Mouse (Mus musculus) cerebellum, adult 9-10 months (tissue): ENCODE measurements around the gene Gga1.
A peak's percentile ranks its signal among the peaks of the same experiment; 100 is the strongest.
"Not testable (repeated sequence)": the region's sequence is repeated elsewhere in the genome, so short reads cannot be mapped to it uniquely, and the experiment has no call there.

Source experiments
- DNase-seq: peaks from one replicate; pipeline ENCODE4 v3.0.0; 2022

Gene Gga1

DNA sequence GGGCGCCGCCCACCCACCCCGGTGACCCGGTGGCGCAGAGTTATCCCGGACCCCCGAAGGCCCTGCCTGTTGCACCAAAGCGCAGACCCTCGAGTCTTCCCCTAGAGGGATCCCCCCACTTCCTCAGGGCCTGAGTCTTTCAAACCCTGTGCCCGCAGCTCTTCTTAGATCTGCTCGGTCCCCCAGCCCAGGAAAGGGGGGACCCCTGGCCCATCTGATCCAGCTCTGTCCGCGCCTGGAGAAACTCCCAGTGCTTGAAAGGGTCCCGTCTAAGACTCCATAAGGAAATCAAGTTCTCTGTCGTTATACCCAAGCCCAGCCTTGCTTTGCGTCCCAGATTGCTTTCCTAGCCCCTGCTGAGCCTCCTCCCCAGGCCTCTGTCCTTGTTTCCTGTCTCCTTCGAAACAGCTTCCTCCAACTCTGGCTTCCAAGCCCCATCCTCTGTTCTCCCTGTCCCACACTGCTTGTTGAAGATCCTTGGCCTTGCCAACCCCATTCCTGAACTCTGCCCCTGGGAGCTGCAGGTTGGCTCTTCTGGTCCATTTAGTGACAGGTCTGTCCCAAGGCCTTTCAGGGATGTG, 910 bp downstream of the Gga1 start:
- peak; percentile 63 for DNase-seq

DNA sequence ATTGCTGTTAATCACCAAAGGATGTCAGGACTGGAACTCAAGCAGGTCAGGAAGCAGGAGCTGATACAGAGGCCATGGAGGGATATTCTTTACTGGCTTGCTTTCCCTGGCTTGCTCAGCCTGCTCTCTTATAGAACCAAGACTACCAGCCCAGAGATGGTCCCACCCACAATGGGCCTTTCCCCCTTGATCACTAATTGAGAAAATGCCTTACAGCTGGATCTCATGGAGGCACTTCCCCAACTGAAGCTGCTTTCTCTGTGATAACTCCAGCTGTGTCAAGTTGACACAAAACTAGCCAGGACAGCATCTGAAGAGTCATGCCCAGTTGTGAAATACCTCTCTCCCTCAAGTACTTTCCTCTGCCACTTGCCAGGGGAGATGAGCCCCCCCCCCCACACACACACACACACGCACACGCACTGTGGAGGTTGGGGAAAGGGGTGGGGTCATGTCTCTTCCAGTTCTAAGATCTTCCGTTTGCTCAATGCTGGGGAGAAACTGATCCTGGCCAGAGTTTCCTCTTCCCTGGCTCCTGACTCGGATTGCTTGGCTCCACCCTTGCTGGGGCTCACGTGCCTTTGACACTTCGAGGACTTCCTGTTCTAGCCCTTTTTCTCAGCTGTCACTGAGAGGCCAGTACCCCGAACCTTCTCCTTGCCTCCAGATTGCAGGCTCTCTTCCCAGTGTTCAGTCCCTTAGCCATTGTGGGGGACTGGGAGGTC, 2.0 kb downstream of the Gga1 start:
- DNase-seq: not testable (repeated sequence)

DNA sequence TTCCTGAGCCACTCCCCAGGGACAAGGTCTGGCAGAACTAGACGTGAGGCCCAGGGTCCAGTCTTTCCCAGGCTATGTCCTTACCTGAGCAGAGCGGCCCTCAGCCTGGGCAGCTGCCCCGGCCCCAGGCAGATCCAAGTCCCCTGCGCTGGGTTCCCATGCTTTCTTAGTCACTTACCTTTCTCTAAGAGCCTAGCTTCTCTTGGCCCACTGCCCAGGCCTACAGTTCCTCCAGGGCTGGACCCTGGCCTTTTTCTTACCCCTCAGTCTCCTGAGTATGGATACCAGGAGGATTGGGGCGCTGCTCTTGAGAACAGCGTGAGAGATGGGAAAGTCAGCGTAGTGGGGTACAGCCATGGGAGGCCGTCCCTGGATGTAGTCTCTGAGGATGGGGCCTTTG, 3.4 kb downstream of the Gga1 start:
- DNase-seq: no peak

DNA sequence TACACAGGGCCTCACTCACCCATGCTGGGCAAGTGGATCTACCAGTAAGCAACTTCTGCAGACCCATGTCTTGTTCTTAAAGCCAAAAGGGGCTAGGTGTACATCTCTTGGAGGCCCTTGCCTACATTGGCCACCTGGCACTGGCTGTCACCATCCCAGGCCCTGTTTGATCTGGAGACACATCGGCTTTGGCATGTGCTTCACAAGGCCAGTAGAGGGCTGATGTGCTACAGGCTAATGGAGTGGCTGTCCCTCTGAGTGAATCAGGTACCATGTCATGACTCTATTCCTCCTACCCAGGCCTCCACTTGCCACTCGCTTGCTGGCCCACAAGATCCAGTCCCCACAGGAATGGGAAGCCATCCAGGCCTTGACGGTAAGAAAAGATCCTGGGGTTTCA, 4.8 kb downstream of the Gga1 start:
- DNase-seq: no peak

DNA sequence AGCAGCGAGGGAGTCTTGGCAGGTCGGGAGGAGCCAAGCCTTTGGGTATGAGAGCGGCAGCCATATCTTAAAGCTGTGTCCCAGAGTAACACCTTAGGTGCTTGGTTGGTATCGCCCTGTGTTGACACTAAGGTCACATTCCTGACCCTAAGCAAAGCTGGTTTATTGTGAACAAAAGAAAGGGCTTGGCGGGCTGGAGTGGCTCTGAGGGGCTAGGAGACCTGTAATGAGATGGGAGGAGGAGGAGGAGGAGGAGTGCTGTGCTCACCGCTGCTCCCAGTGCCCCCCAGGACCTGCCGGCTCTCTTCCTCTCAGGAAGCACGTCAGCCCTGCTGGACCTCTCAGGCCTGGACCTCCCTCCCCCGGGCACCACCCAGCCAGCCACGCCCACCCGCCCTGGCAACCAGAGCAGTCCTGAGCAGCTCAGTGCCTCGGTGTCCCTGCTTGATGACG, 12.4 kb downstream of the Gga1 start:
- no peak for DNase-seq

DNA sequence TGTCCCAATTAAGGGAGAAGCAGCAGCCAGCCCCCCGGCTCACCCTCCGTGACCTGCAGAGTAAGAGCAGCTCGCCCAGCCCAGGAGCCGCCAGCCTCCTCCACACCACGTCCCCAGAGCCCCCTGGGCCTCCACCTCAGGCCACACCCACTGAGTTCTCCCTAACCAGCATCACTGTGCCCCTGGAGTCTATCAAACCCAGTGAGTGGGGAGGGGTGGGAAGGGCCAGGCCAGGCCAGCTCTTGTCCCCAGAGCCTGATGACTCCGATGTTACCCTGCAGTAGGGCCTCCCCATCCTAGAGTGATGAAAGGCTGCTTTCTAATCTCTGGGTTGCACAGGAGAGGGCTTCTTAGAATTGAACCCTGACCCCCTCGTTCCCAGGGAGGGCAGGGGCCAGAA, 15.4 kb downstream of the Gga1 start:
- DNase-seq: no peak

DNA sequence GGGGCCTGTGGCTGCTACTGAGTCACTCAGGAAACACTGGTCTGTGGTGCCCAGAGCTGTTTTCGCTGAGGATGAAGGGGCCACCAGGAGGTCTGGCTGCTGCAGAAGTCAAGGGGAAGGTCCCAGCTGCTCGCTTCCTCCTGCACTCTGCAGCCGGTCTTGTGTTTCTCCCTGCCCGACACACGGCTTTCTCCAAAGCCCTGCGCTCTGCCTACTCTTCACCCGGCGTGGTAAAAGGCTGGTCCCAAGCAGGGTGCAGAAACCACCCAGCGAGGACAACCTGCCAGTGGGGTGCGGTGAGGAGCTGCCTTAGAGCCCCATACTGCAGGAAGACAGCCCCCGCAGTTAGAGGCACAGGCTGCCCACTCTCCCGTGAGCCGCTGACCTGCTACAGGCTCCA, 17.7 kb downstream of the Gga1 start:
- DNase-seq: no peak

DNA sequence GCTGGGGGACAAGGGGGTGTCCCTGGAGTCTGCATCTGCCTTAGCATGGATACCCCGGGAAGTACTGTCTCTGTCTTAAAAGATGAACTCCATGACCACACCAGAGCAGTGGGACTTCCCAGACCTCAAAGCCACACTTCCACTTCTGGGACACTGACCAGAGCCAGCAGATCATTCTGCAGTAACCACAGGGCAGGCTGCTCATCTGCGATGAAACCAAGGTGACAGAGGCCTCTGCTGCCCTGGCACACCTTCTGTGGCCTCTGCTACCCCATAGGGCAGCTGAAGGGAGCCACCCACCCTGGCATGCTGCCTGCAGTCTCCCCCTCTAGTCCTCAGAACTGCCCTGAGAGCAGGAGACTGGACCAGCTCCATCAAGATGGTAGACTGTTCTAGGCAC, 18.8 kb downstream of the Gga1 start:
- no peak for DNase-seq

DNA sequence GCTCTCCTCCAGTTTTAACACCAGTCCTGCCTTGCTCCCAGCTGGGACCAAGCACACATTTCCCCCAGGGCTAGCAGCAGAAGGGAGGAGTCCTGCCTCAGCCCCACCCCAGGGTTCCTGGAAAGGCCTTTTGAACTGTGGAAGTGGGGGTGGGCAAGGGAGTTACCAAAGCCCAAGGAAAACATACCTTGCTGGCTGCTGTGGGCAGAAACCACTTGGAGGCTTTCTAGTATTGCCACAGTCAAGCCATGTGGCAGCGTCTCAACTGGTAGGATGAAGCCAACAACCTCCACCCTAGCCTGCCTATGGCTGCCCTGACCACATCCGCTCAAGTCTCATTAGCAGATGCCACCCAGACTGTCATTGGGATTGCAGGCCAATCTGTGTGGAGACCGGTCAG, 19.2 kb downstream of the Gga1 start:
- DNase-seq: no peak

DNA sequence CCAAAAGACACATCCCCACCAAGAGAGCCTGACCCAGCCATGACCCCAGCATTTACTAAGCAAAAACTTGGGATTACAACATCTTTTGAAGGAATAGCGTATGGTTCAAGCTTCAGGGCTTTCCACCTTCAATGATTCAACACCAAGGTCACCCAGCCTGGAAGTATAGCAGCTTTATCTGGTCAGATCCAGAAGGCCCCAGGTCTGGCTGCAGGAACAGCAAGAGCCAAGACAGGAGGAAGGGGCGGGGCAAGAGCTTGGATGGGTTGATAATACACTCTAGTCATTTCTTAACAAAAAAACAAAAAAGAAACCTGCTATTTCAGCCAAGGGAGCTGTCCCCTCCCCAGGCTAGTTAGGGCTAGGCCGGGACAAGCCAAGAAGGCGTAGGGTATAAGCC, 20.5 kb downstream of the Gga1 start:
- no peak for DNase-seq

DNA sequence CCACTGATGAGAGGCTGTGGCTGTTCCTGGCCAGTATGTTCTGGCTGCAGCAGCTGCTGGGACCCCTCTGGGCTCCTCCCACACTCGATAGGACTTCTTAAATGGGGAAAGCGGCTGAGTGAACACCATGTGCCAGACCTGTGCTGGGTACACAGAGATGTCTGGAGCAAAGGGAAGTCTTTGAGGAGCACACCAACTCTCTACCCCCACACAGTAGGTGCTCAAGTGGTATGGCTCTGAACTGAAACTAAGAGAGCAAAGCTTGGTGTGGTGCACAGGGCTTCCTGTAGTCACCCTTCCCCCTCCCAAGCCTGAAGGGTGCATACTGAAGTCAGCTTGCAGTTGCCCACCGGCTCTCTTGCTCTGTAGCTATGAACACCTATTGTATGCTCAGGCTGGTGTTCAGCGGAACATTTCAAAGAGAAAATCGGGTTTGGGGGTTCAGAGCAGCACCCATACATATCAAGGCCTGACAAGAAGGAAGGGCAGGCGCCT, 21.6 kb downstream of the Gga1 start:
- DNase-seq: no peak

DNA sequence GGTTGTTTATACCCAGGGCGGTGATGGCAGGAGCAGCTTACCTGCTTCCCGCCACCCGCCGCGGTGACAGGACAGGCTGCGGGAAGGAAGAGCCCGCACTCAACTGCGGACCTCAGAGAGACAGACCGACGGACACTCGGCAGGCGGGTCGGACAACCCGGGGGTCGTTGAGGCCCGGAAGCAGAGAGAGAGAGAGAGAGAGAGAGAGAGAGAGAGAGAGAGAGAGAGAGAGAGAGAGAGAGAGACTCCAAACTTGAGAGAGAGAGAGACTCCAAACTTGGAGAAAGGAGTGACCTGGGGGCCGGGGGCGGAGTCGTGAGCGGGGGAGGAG, 22.4 kb downstream of the Gga1 start, which contains the start of gene Gm49510:
Gene Gm49510, plus strand, starts transcription at position 259 of the 331 bp plus-strand sequence.
- peak; percentile 23 for DNase-seq

DNA sequence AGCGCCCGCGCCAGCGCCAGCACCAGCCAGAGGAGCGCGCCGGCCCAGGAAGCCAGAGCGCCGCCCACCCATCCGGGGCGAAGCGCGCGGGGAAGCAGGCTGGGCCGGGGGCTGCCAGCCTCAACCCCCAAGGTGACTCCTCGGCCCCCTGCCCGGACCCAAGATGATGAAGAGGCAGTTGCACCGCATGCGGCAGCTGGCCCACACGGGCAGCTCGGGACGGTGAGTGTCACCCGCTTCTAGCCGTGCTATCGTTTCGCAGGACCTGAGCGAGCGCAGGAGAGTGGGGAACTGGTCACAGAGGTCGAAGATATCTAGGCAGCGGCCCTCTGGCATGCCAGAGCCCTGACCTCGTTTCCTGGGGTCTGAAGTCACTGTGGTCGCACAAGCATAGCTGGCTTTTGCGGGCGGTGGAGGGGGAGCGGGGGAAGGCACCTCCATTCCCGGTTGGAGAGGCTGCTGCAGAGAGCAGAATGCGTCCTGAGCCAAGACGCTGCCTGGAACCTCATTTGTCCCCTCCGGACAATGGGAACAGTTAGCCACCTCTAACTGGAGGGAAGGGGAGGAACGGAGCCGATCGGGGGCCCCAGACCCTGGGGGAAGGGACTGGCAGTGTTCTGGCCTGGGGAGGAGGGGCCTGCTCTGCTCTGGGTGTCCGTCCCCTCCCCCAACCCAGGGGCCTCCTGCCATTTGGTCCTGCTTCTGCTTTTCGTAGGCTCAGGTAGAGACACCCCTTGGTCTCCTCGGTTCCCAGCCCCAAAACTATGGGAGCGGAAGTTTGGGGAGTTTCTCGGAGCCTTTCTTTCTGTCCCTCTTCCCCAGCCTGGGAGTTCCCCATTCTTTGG, 23.0 kb downstream of the Gga1 start, which contains the start of gene Sh3bp1:
Gene Sh3bp1, plus strand, starts transcription at position 29 of the 845 bp plus-strand sequence.
- DNase-seq: peak; percentile 50

DNA sequence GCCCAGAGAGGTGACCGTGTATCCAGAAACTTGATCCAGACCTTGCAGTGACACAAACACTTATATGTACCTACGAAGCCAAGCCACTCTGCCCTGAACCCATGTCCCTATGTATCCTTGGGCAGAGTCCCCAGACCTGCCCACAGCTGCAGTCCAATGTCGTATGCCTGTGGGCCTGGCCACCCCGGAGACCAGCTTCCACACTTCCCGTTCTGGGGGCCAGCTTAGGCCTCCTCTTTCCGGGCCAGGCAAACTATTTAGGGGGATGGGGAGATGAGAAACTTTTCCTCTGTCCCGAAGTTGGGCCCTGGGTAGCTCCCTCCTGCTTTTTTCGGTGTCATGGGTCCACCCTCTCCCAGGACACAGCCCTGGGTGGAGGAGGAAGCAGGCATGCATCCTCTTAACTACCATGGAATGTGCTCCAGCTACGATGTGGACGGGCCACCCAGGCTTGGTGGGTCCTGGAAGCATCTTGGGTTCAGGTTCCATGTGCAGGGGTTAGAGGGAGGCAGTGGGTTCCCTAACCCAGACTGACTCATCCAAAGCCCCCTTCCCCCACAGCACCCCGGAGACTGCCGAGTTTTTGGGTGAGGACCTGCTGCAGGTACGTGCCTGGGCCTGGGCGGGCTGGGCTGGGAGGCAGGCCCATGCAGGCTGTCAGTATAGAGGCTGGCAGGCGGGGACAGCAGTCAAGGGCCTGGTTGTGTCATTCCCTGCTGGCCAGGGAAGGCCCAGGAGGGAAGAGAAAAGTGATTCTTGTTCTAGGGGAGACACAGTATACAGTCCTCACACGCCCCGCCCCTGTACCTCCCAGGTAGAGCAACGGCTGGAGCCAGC, 23.8 kb downstream of the Gga1 start:
- DNase-seq: peak; percentile 33

DNA sequence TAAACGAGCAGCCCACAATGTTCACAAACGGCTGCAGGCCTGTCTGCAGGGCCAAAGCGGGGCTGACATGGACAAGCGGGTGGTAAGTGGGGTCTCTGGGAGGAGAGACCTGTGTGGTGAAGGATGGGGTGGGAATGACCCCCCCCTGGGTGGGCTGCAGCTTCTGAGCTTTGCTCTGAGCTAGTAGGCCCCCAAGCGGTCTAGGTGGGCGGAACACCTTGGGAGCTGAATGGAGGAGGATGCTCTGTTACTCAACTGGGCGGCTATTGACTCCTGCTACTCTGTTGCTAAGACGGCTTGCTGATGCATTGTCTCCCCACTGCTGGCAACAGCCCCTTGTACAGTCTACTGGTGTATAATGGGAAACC, 24.4 kb downstream of the Gga1 start:
- peak; percentile 43 for DNase-seq

DNA sequence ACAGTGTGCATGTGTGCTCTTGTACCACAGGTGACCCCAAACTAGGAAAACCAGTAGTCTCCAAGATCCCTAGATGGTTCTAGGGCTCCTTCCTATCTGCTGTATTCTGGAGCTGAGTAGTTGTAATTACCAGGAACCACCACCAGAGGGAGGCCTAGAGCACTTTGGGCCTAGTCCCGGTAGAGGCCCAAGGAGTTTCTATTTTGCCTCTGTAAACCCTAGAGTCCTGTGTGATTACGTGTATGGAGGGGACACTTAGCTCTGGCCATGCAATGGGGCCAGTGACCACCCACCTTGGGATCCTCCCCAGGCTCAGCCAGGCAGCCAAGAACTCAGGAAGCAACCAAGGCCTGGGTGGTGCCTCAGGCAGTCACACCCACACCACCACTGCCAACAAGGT, 26.3 kb downstream of the Gga1 start:
- DNase-seq: peak; percentile 86

DNA sequence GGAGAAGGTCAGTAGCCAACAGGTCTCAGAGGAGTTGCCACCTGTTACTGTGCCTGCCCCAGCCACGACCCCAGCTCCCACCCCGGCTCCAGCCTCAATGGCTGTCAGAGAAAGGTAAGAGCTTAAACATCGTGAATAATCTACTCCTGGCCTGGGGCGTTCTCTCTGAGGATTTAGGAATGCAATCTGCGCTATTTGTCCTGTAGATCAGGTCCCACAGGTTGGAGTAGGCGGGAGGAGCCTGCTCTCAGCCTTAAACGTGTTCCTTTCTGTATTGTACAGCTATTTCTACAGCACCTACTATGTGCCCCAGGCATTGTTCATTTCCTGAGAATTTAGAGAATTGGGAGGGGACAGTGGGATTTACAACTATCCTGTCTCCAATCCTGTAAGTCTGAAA, 31.4 kb downstream of the Gga1 start:
- no peak for DNase-seq

DNA sequence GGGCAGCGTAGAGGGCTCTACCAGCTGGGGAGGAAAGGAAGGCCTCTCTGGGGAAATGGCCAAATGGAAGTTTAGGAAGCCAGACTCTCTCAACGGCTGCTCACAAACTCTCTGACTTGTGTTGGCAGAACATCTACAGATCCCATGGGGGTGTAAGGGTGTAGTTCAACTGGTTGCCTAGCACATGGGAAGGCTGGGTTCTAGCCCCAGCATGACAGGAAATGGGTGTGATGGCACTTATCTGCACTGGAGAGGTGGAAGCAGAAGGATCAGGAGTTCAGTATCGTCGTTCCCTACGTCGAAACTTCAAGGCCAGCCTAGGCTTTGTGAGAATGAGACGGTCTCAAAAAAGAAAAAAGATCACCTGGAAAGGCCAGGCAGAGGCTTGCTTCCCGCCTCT, 32.0 kb downstream of the Gga1 start:
- peak; percentile 22 for DNase-seq

DNA sequence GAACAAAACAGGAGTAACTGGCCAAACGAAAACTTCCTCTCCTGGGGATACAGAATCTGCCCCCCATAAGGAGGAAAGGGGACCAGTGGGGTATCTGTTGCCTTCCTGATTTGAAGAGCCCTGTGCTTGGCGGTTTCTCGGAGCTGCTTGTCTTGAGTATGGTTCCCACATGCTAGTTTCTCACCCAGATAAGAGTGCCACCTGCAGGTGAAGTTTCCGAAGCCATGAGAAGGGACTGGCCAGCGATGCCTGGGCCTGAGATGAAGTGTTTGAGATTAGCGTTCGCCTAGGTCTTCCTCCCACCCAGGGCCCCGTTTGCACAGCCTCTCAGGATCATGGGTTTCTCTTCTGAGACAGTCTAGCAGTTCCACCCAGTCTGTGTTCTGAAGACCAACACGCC, 35.0 kb downstream of the Gga1 start:
- no peak for DNase-seq

DNA sequence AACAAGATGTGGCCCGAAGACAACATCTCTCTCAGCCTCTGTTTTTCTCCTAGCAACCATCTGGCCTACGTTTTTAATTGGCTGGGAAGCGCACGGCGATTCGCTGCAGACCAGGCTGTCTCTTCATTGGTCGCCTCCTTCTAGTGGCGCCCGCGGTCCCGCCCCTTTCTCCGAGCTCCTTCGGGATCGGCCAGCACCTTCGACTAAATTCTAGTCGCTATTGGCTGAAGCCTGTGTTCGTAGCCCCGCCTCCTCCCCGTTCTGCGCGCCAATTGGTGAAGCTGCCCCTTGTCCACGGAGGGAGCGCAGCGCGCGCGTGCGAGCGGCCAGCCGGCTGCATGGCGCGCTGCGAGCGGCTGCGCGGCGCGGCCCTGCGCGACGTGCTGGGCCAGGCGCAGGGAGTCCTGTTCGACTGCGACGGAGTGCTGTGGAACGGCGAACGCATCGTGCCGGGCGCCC, 36.7 kb downstream of the Gga1 start, which contains the start of gene Pdxp:
Gene Pdxp, plus strand, starts transcription at position 288 of the 459 bp plus-strand sequence.
- peak; percentile 99 for DNase-seq

DNA sequence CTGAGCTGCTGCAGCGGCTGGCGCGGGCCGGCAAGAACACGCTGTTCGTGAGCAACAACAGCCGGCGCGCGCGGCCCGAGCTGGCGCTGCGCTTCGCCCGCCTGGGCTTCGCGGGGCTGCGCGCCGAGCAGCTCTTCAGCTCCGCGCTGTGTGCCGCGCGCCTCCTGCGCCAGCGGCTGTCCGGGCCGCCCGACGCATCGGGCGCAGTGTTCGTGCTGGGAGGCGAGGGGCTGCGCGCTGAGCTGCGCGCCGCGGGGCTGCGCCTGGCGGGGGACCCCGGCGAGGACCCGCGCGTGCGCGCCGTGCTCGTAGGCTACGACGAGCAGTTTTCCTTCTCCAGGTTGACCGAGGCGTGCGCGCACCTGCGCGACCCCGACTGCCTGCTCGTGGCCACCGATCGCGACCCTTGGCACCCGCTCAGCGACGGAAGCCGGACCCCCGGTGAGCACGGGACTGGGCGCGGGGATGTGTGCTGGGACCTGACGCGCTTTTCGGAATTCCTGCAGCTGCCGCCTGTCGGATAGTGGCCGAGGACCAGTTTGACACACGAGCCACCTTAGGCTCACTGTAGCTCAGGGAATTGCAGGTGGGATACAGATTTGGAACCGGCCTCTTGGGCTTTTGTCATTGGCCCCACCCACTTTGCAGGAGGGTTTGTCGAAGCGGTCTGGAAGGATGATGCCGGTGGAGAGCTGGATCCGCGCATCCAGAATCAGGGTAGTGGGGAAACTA, 37.3 kb downstream of the Gga1 start:
- DNase-seq: peak; percentile 81
